Mouse (Mus musculus) heart, adult 9 months (tissue): ENCODE results near the gene Capzb.

ENCODE experiments used
- DNase-seq, 2 experiments: peaks; one replicate each; pipeline ENCODE4 v3.0.0; 2022; ENCODE audit warnings: low spot score in 2 of 2

Gene Capzb

DNA sequence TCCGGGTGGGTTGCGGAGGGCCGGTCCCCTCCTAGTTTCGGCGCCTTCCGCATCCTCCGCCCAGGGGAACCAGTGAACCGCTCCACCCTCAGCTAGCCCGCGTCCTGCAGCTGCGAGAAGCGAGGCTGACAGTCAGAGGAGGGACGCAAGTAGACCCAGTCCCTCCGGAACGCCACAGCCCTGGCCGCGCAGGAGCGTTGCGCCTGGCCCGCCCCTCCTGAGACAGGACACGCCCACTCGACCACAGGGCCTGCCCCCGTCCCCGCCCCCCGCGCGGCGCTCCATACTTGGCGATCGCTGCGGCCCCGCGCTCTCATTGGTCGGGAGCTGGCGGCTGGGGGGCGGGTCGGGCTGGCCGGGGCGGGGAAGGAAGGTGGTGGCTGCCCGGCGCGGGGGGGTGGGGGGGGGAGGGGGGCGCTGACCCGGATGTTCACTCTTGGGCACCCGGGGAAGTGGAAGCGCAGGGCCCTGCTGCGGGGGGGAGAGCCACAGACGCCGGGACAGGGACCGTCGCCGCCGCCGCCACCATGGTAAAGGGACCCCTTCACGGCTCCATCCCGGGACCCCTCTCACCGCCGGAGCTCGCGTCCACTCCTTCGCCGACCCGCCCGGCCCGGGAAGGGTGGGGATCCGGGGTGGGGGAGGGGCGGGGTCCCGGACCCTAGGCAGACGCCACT lies at the start of gene Capzb:
Gene Capzb, plus strand, starts transcription at position 401 of the 677 bp plus-strand sequence.
- peak; percentile 95 to 97 for DNase-seq

GRCm38 (mm10) chr4:139142985-139143384 lies 49.7 kb upstream of the Capzb start:
- DNase-seq, result no peak

DNA sequence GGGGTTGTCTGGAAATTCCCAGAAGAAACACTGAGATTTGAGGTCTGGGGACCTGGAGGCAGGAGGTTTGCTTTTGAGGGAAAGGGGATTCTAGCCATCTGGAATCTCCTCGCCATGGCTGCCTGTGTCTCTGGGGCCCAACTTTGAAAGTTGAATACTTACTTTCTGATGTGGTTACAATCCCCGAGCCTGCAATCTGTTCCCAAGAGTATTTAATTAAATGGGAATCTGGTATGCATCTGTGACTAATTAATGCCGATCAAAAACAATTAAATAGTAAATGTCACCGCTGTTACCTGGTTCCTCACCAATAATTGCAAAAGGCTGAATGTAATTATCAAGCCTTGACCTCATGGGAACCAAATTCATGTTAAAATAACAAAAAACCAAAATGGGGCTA lies 48.1 kb upstream of the Capzb start:
- no peak for DNase-seq

GRCm38 (mm10) chr4:139145156-139145555 lies 47.5 kb upstream of the Capzb start:
- DNase-seq, result no peak

GRCm38 (mm10) chr4:139146760-139147159 lies 45.9 kb upstream of the Capzb start:
- peak; percentile 81 to 83 for DNase-seq

DNA sequence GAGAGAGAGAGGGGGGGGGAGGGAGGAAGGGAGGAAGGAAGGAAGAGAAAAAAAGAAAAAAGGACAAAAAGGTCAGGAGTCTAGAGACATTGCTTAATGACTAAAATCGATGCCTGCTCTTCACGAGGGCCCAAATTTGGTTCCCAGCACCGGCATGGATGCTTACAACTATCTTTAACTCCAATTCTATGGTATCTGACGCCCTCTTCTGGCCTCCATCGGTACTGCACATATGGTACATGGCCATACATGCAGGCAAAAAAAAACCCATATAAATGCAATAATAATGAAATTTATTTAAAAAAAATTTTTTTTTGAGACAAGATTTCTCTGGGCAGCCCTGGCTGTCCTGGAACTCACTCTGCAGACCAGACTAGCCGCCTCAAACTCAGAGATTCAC lies 41.3 kb upstream of the Capzb start:
- no peak for DNase-seq

- DNase-seq, result peak; percentile 70 to 73
Observed at GRCm38 (mm10) chr4:139154576-139155307, 38.0 kb upstream of the Capzb start.

GRCm38 (mm10) chr4:139156538-139156937 lies 36.2 kb upstream of the Capzb start:
- DNase-seq, result no peak

DNA sequence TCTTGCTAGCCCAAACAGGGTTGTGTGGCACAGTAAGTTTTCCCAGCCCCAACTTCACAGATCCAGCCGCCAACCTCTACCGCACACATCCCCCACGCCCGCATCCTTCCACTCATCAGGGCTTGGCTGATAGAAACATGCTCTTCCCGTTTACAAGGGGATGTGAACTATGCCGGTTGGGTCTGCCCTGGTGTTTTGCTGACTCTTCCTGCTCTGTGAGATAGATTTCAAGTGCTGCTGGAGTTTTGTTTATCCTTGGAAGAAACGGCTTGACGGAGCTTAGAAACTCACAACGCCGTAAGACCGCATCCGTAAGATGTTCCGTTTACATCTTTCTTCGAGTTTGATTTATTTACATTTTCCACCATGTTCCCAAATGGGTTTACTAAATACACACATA lies 34.3 kb upstream of the Capzb start:
- DNase-seq, result no peak

GRCm38 (mm10) chr4:139161076-139161475 lies 31.6 kb upstream of the Capzb start:
- no peak for DNase-seq

- DNase-seq, result no peak
Observed at GRCm38 (mm10) chr4:139164082-139164481, 28.6 kb upstream of the Capzb start.

GRCm38 (mm10) chr4:139165259-139165658 lies 27.4 kb upstream of the Capzb start:
- DNase-seq, result no peak

GRCm38 (mm10) chr4:139166244-139166643 lies 26.5 kb upstream of the Capzb start:
- no peak for DNase-seq

GRCm38 (mm10) chr4:139167107-139167506 lies 25.6 kb upstream of the Capzb start:
- no peak for DNase-seq

DNA sequence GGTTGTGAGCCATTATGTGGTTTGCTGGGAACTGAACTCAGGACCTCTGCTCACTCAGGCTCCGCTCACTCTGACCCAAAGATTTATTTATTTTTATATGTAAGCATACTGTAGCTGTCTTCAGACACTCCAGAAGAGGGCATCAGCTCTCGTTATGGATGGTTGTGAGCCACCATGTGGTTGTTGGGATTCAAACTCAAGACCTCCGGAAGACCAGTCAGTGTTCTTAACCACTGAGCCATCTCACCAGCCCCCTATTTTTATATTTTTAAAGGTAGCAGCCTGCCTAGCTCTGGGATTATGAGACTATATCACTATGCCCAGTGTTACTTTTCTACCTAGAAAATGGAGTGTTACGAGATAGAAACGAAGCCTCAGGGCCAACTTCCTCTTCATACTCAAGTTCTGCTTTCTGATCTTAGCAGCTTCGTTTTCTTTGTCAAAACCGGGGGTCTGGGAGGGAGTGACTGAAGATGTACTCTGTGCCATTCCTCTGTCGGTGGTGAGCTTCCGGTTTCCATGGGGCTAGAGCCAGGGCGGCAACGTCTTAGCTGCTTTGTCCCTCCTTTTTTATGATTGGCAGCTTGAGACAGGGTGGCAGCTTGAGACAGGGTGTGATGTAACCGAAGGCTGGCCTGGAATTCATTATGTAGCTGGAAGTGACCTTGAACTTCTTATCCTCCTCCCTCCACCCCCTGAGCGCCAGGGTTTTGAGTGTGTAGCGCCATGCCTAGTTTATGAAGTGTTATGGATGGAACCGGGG lies 23.5 kb upstream of the Capzb start:
- DNase-seq, result peak; percentile 56 to 75

GRCm38 (mm10) chr4:139169748-139170279 lies 22.9 kb upstream of the Capzb start:
- no peak for DNase-seq

DNA sequence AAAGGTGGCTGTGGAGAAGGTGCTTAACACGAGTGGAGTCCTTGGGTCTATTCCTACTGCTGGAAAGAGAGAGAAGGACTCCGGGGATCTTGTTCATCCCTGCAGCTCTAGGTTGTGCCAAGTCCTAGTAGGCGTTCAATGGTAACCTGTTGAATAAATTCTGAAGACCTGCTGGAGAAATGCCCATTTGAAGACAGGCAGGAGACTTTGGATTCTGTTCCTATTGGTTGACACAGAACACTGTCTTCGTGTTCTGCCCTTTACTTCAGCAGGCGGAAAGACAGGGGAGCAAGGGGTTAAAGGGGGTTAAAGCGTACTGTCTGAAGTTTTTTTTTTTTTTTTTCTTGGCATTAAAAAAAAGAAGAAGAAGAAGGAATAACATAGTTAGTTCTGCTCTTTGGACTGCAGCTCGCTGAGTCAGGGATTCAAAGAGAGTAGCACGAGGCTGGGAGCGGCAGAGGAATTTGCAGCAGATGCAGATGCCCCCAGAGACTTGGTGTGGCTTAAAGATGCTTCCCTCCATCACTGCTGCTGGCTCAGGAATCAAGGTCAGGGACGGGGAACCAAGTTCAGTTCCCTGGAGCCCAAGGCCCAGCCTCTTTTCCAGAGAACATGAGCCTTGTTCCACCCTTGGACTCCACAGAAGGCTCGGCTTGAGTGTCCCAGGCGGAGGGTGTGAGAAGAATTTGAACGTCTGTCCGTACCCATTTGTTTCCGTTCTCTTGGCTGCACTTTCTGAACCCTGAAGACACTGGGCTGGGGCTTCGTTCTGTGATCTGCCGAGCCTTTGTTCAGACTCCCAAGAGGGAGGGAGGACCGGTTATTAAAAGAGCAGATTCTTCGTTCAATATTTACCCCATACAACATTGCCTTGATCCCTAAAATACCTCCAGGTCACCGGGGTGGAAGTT lies 17.4 kb upstream of the Capzb start:
- DNase-seq, result peak; percentile 89 to 90

- DNase-seq, result peak in 1 of 2 experiments; percentile 54
Observed at GRCm38 (mm10) chr4:139176023-139176422, 16.7 kb upstream of the Capzb start.

- no peak for DNase-seq
Observed at GRCm38 (mm10) chr4:139177921-139178320, 14.8 kb upstream of the Capzb start.

DNA sequence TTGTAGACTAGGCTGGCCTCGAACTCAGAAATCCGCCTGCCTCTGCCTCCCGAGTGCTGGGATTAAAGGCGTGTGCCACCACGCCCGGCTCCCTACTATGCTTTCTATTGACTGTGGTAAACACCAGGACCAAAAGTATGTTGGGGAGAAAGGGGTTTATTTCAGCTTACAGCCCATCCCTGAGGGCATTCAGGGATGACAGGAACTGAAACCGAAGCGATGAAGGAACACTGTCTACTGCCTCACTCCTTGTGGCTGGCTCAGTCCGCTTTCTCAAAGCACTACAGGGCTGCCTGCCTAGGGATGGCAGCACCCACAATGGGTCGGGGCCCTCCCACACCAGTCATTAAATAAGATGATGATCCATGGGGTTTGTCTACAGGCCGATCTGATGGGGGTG lies 14.3 kb upstream of the Capzb start:
- no peak for DNase-seq

- DNase-seq, result no peak
Observed at GRCm38 (mm10) chr4:139179218-139179617, 13.5 kb upstream of the Capzb start.
